Mouse (Mus musculus) CD8-positive naive resting alpha-beta T cell, adult 2 months (primary cell): ENCODE measurements around the gene Gm28047.

ENCODE experiments used
- DNase-seq, 2 experiments: peaks; one replicate each; pipeline ENCODE4 v3.0.0; 2022; ENCODE audit warnings: low read depth in 2 of 2, low spot score in 2 of 2

The Gm28047 gene

GRCm38 (mm10) chr15:102516728-102517404 is 108.0 kb downstream of the Gm28047 start, which contains the start of gene Map3k12:
Map3k12 (minus strand) TSS chr15:102517064.
- DNase-seq = peak; percentile 28 to 46

GRCm38 (mm10) chr15:102516293-102516692 is 108.6 kb downstream of the Gm28047 start:
- DNase-seq = no peak

GRCm38 (mm10) chr15:102515791-102516190 is 109.1 kb downstream of the Gm28047 start:
- no peak for DNase-seq

GRCm38 (mm10) chr15:102515261-102515660 is 109.6 kb downstream of the Gm28047 start:
- no peak for DNase-seq

GRCm38 (mm10) chr15:102513004-102513403 is 111.9 kb downstream of the Gm28047 start:
- DNase-seq = no peak

GRCm38 (mm10) chr15:102512471-102512870 is 112.4 kb downstream of the Gm28047 start:
- DNase-seq = no peak

- no peak for DNase-seq
These were observed 112.9 kb downstream of the Gm28047 start for GRCm38 (mm10) chr15:102512010-102512409.

- no peak for DNase-seq
These were observed 113.5 kb downstream of the Gm28047 start for GRCm38 (mm10) chr15:102511285-102511833.

- peak in 1 of 2 experiments; percentile 45 for DNase-seq
These were observed 114.1 kb downstream of the Gm28047 start for GRCm38 (mm10) chr15:102510590-102511284.

- no peak for DNase-seq
These were observed 114.8 kb downstream of the Gm28047 start for GRCm38 (mm10) chr15:102510110-102510509.

- DNase-seq = no peak
These were observed 116.5 kb downstream of the Gm28047 start for GRCm38 (mm10) chr15:102508336-102508735.

- no peak for DNase-seq
These were observed 117.3 kb downstream of the Gm28047 start for GRCm38 (mm10) chr15:102507561-102507960.

- no peak for DNase-seq
These were observed 118.0 kb downstream of the Gm28047 start for GRCm38 (mm10) chr15:102506864-102507263.

GRCm38 (mm10) chr15:102506464-102506830 is 118.4 kb downstream of the Gm28047 start:
- no peak for DNase-seq

- DNase-seq = no peak
These were observed 119.0 kb downstream of the Gm28047 start for GRCm38 (mm10) chr15:102505770-102506463.

- DNase-seq = no peak
These were observed 119.6 kb downstream of the Gm28047 start for GRCm38 (mm10) chr15:102505073-102505769.

GRCm38 (mm10) chr15:102503924-102504782 is 120.7 kb downstream of the Gm28047 start:
- DNase-seq = no peak

- DNase-seq = no peak
These were observed 121.4 kb downstream of the Gm28047 start, which contains the start of gene Gm10337 for GRCm38 (mm10) chr15:102503447-102503846. Gm10337 (plus strand) TSS chr15:102503722.

- no peak for DNase-seq
These were observed 122.5 kb downstream of the Gm28047 start for GRCm38 (mm10) chr15:102502254-102502840.
